Mouse (Mus musculus) spleen, adult 2 months (tissue): ENCODE results near the gene Ncf1. TPM values are rescaled to one million over a fixed set of nuclear protein-coding genes. Genes with fewer than 3 reads are reported as not detected.
A peak's percentile ranks its signal among the peaks of the same experiment; 100 is the strongest.

Experiments
- DNase-seq, 2 experiments: peaks; one replicate each; pipeline versions ENCODE4 v3.0.0 to v3.0.0-alpha.2; 2012 to 2021; ENCODE audit warnings: low spot score in 2 of 2, low read depth in 1 of 2
- H3K27ac ChIP-seq: fragments of 200-500 bp; 2 replicates; pipeline ENCODE4 v1.5.1; 2012; ENCODE audit warnings: low read length, inconsistent platforms; ENCODE audit not compliant: insufficient read depth
- H3K27me3 ChIP-seq: fragments of 200-500 bp; 2 replicates; pipeline ENCODE4 v1.6.1; 2012; ENCODE audit warnings: mild to moderate bottlenecking, moderate library complexity, low read length, inconsistent platforms; ENCODE audit not compliant: control insufficient read depth, insufficient read depth
- H3K36me3 ChIP-seq: fragments of 200-500 bp; 2 replicates; pipeline ENCODE4 v1.6.1; 2012; ENCODE audit warnings: mild to moderate bottlenecking, low read length, inconsistent platforms; ENCODE audit not compliant: control insufficient read depth, insufficient read depth
- H3K4me1 ChIP-seq: fragments of 200-500 bp; 2 replicates; pipeline ENCODE4 v1.6.1; 2011; ENCODE audit warnings: inconsistent platforms; ENCODE audit not compliant: control insufficient read depth, insufficient read depth, insufficient read length
- H3K4me3 ChIP-seq: fragments of 200-500 bp; 2 replicates; pipeline ENCODE4 v1.5.1; 2011; ENCODE audit warnings: mild to moderate bottlenecking, inconsistent platforms; ENCODE audit not compliant: insufficient read depth, insufficient read length; ENCODE audit errors: extremely low read depth
- CTCF ChIP-seq: fragments of 200-500 bp; IDR thresholded peaks from 2 replicates; pipeline ENCODE4 v1.5.1; 2011; ENCODE audit warnings: mild to moderate bottlenecking, inconsistent platforms; ENCODE audit not compliant: insufficient read depth, insufficient read length, insufficient replicate concordance; ENCODE audit errors: extremely low read depth
- POLR2A ChIP-seq: fragments of 200-500 bp; IDR thresholded peaks from 2 replicates; pipeline ENCODE4 v1.6.1; 2011; ENCODE audit warnings: low read depth, low read length, inconsistent platforms
- WGBS: fragments of 180-500 bp; shearing (Covaris S2); methylation state at CpG from one replicate; pipeline ENCODE4 v1.1.7; 2018; 5-methylcytosine and 5-hydroxymethylcytosine counted together
- polyA plus RNA-seq: library from polyadenylated mRNA; depleted of rRNA; stranded (reverse); fragments of >200 nt; gene quantifications from 2 replicates; pipeline ENCODE4 v1.2.3, GENCODE M21; 2012

Ncf1 gene
- polyA plus RNA-seq, 1 experiment = 103 TPM

DNA sequence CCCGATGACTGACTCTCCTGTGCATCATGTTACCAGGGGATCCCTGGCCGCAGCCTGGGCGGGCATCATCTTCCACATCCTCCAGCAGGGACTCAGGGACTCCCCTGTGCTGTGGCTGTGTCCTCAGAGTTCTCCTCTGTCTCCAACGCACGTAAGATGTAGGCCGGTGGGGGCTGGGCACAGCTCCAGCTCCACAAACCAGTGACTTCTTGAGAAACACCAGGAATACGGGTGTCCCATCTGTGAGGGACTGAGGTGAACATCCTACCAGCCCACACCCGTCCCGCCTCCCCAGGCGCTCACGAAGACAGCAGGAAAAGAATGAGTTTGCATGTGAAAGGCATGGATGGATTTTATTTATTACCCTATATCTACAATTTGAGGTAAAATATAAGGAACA is 8.1 kb upstream of the Ncf1 start:
- peaks cover 26% of the 10 kb centered on the region for H3K36me3 ChIP-seq
- no peak for DNase-seq

DNA sequence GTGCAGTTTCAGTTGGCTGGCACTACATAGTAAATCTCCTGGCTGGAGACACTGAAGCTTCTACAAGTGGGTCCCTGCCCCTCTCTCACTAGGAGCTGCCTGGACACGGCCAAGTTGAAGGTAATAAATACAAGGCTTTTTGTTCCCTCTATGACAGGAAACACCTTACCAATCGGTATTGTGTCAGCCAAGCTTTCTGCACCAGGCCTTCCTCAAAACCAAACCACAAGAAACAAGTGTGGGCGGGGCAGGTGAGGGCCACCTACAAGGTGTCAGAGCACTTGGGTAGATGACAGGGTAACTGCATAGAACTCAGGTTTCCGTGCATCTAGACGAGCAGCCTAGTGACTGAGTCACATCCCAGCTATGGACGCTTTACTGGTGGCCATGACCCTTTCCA is 7.4 kb upstream of the Ncf1 start:
- TF ChIP-seq CTCF (no peak), POLR2A (no peak; the same call in 1 of the 2 replicates)
- Histone ChIP-seq H3K27me3 (no peaks in the 10 kb centered on the region), H3K36me3 (peaks cover 22% of the 10 kb centered on the region), H3K27ac (peak overlapping the region; percentile 98), H3K4me1 (peaks cover 58% of the 10 kb centered on the region), H3K4me3 (no peak overlapping the region)
- DNase-seq = peak; percentile 88 to 92
- 17% methylated on average over 6 of the region's 6 CpGs for WGBS

More for the DNA sequence above, 8.1 kb upstream of the Ncf1 start:
- TF ChIP-seq CTCF (no peak), POLR2A (no peak)
- no peaks in the 10 kb centered on the region for H3K27me3 ChIP-seq
- peak overlapping the region; percentile 92 for H3K27ac ChIP-seq
- H3K4me3 ChIP-seq = no peak overlapping the region
- 80% methylated on average over 11 of the region's 11 CpGs for WGBS
- peaks cover 54% of the 10 kb centered on the region for H3K4me1 ChIP-seq

DNA sequence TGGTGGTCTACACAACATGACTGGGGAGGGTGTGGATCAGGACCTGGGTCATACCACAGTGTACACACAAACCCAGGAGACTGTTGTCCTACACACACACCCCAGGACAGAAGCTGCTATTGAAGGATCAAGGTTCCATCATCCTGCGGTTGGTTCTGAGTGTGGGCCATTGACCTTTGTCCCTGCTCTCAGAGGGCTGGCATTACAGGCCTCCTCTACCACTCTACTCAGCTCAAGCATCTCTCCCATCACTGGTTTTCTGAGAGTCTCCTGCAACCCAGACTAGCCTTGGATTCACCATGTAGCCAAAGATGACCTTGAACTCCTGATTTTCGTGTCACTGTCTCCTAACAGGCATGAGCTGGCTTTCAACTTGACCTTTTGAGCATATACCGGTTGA is 6.8 kb upstream of the Ncf1 start:
- Histone ChIP-seq H3K27ac (peak overlapping the region; percentile 98), H3K36me3 (peaks cover 22% of the 10 kb centered on the region), H3K27me3 (no peaks in the 10 kb centered on the region), H3K4me3 (no peak overlapping the region), H3K4me1 (peaks cover 63% of the 10 kb centered on the region)
- no peak for DNase-seq
- TF ChIP-seq POLR2A = no peak
- TF ChIP-seq CTCF = no peak
- WGBS = 49% methylated on average over 3 of the region's 3 CpGs

DNA sequence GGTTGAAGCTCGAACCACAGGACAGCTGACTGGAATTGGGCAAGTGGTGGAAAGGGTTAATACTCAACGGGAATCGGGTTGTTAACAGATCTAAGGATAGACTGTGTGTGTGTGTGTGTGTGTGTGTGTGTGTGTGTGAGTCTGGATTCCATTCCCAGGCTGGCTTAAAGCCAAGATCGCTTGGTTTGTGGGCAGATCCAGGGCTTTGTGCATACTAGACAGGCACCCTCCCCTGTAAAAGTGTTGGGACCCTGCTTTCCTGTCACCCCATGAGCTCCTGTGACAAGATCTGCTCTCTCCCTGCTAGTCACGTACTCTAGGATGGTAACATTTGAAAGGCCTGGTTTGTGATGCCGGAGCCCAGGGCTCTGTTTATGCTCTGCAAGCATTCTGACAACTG is 5.7 kb upstream of the Ncf1 start:
- Histone ChIP-seq H3K27me3 (no peaks in the 10 kb centered on the region), H3K36me3 (peaks cover 15% of the 10 kb centered on the region), H3K4me3 (no peak overlapping the region), H3K4me1 (peaks cover 72% of the 10 kb centered on the region), H3K27ac (peak overlapping the region; percentile 98)
- 61% methylated on average over 6 of the region's 6 CpGs for WGBS
- TF ChIP-seq POLR2A (no peak), CTCF (no peak)
- DNase-seq = no peak

DNA sequence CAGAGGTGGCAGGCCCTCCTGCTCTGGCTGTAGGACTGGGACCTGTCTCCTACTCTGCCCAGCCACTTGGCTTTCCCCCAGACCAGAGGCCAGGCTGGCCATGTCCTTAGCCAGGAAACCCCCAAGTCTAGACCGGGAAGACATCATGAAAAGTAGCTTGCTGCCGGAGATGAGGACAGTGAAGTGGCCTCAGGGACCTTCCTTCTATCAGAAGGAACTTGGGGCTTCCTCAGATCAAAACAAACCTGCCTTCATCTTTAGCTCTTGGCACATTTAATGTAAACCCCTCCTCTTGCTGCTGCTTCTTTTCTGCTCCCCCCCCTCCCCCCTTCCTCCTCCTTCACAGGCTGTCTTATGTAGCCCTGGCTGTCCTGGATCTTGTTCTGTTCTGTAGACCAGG is 4.8 kb upstream of the Ncf1 start:
- H3K27me3 ChIP-seq = no peaks in the 10 kb centered on the region
- TF ChIP-seq CTCF = no peak
- no peak for TF ChIP-seq POLR2A
- DNase-seq = no peak
- 31% methylated on average over 2 of the region's 2 CpGs for WGBS
- H3K36me3 ChIP-seq = peaks cover 11% of the 10 kb centered on the region
- no peak overlapping the region for H3K4me3 ChIP-seq
- peak overlapping the region; percentile 98 for H3K27ac ChIP-seq
- peaks cover 75% of the 10 kb centered on the region for H3K4me1 ChIP-seq

DNA sequence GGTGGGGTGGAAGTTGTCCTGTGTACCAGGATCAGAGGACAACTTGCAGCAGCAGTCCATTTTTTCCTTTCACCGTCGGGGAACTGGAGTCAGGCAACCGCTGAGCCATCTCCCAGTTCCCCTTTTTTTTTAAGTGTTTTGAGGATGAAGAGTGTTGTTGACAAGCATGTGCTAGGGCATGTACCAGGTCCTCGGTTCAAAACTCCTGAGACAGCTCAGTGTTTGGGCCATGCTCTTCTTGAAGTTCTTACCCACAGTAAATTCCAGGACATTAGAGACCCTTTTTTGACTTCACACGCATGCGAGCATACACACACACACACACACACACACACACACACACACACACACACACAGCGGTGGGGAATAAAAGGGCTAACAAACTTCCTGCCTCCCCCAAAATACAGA is 3.8 kb upstream of the Ncf1 start:
- Histone ChIP-seq H3K27me3 (no peaks in the 10 kb centered on the region), H3K4me3 (no peak overlapping the region), H3K4me1 (peaks cover 74% of the 10 kb centered on the region), H3K27ac (peak overlapping the region; percentile 98), H3K36me3 (peaks cover 6% of the 10 kb centered on the region; the same call in 1 of the 2 replicates)
- TF ChIP-seq CTCF (no peak), POLR2A (no peak)
- WGBS = 10% methylated on average over 7 of the region's 7 CpGs
- no peak for DNase-seq

DNA sequence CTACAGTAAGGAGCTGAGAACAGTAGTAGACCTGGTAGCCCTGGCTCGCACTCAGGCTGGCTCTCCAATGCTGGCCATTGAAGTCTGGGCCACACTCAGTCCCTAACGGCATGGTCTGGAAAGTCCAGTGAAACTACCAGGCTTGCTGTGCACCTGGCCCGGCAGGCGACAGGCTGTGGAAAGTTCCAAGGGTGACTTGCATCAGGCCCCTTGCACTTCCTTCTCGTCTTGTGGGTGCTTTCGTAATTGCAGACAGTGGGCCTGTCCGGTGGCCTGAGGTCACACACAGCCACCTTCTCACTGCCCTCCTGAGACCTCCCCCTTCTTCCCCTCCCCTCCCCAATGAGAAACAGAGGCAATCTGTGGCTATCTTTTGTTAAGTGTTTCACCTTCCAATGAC is 3.1 kb upstream of the Ncf1 start:
- no peaks in the 10 kb centered on the region for H3K27me3 ChIP-seq
- peak overlapping the region; percentile 18; the same call in 1 of the 2 replicates for H3K4me3 ChIP-seq
- DNase-seq = peak; percentile 77 to 82
- H3K27ac ChIP-seq = peak overlapping the region; percentile 98
- H3K36me3 ChIP-seq = peaks cover 1% of the 10 kb centered on the region; the same call in 1 of the 2 replicates
- TF ChIP-seq POLR2A (no peak), CTCF (no peak)
- H3K4me1 ChIP-seq = peaks cover 67% of the 10 kb centered on the region
- WGBS = 5% methylated on average over 7 of the region's 7 CpGs

DNA sequence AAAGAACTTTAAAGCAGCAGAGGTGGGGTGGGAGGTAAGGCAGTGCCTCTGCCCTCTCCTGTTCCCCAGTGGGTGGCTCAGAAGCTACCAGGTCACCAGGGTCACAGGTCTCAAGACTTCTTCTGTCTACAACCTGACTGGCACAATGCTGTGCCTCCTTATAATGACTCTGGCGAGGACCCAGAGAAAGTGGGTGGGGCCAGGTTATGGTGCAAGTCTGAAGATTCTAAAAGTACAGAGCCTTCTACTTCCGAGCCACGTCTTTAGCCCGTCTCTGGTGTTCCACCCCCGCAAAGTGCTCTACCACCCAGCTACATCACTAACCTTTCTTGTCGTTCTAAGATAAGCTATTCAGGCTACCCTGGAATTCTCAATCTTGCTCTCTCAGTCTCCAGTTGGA is 2.7 kb upstream of the Ncf1 start:
- Histone ChIP-seq H3K4me1 (peaks cover 66% of the 10 kb centered on the region), H3K27me3 (no peaks in the 10 kb centered on the region), H3K4me3 (no peak overlapping the region), H3K27ac (peak overlapping the region; percentile 98), H3K36me3 (peaks cover 4% of the 10 kb centered on the region; the same call in 1 of the 2 replicates)
- DNase-seq = peak; percentile 61 to 66
- WGBS = 9% methylated on average over 6 of the region's 6 CpGs
- TF ChIP-seq POLR2A (no peak), CTCF (no peak)
